Mouse (Mus musculus) MEL (cell line): ENCODE results near the gene 1700020N01Rik. TPM values are rescaled to one million over a fixed set of nuclear protein-coding genes. Genes with fewer than 3 reads are reported as not detected.

Experiments
- DNase-seq: peaks from one replicate; pipeline ENCODE4 v3.0.0; 2011; ENCODE audit warnings: low read depth, low spot score
- H3K27ac ChIP-seq: 2 replicates; pipeline ENCODE4 v1.5.1; 2012; ENCODE audit warnings: low read depth, mild to moderate bottlenecking, control low read depth, low read length, moderate library complexity; ENCODE audit not compliant: control insufficient read depth
- H3K27me3 ChIP-seq, 2 experiments: fragments of 150-350 bp in 1 of 2; sonication (generic) in 1 of 2; 2 replicates each; pipeline ENCODE4 v1.6.1; 2012; ENCODE audit warnings: low read length in 2 of 2, mild to moderate bottlenecking in 2 of 2, improper control_type of control experiment in 1 of 2, moderate library complexity in 1 of 2; ENCODE audit not compliant: insufficient read depth in 2 of 2, control insufficient read depth in 1 of 2
- H3K36me3 ChIP-seq, 2 experiments: 2 replicates each; pipeline ENCODE4 v1.6.1; 2012 to 2014; ENCODE audit warnings: low read length in 2 of 2, improper control_type of control experiment in 1 of 2, inconsistent platforms in 1 of 2, mild to moderate bottlenecking in 1 of 2; ENCODE audit not compliant: insufficient read depth in 2 of 2, control insufficient read depth in 1 of 2
- H3K4me1 ChIP-seq, 2 experiments: fragments of 150-350 bp in 1 of 2; sonication (generic) in 1 of 2; 2 replicates each; pipeline ENCODE4 v1.6.1; 2012; ENCODE audit warnings: low read length in 2 of 2, improper control_type of control experiment in 1 of 2, mild to moderate bottlenecking in 1 of 2; ENCODE audit not compliant: insufficient read depth in 2 of 2, control insufficient read depth in 1 of 2
- H3K4me3 ChIP-seq, 2 experiments: fragments of 150-350 bp in 1 of 2; sonication (generic) in 1 of 2; 2 replicates each; pipeline ENCODE4 v1.5.1; 2012; ENCODE audit warnings: low read depth in 2 of 2, low read length in 2 of 2, mild to moderate bottlenecking in 2 of 2, moderate library complexity in 2 of 2, control low read depth in 1 of 2, improper control_type of control experiment in 1 of 2; ENCODE audit not compliant: control insufficient read depth in 1 of 2, insufficient read depth in 1 of 2
- H3K79me2 ChIP-seq: 2 replicates; pipeline ENCODE4 v1.6.1; 2012; ENCODE audit warnings: mild to moderate bottlenecking, low read length, moderate library complexity; ENCODE audit not compliant: control insufficient read depth, poor library complexity, insufficient read depth
- H3K9ac ChIP-seq: 2 replicates; pipeline ENCODE4 v1.6.1; 2012; ENCODE audit warnings: low read depth, mild to moderate bottlenecking, control low read depth, low read length, moderate library complexity; ENCODE audit not compliant: control insufficient read depth, poor library complexity, severe bottlenecking
- H3K9me3 ChIP-seq: fragments of 150-350 bp; sonication (generic); replicated peaks from 2 replicates; pipeline ENCODE4 v1.6.1; 2012; ENCODE audit warnings: mild to moderate bottlenecking, low read length, improper control_type of control experiment, moderate library complexity; ENCODE audit not compliant: insufficient read depth
- CHD1 ChIP-seq: IDR thresholded peaks from 2 replicates; pipeline ENCODE4 v1.6.1; 2012; ENCODE audit warnings: low read depth, mild to moderate bottlenecking, inconsistent platforms, low read length, improper control_type of control experiment
- CTCF ChIP-seq, 3 experiments: IDR thresholded peaks in 2 of 3; conservative IDR thresholded peaks in 1 of 3; 2 replicates each; pipeline ENCODE4 v1.5.1; 2011 to 2012; ENCODE audit warnings: low read length in 3 of 3, low read depth in 2 of 3, mild to moderate bottlenecking in 2 of 3, improper control_type of control experiment in 1 of 3, inconsistent platforms in 1 of 3, mixed read lengths in 1 of 3, moderate library complexity in 1 of 3; ENCODE audit not compliant: control insufficient read depth in 1 of 3, insufficient read depth in 1 of 3, poor library complexity in 1 of 3, severe bottlenecking in 1 of 3
- E2F4 ChIP-seq: IDR thresholded peaks from 2 replicates; pipeline ENCODE4 v1.6.1; 2011; ENCODE audit warnings: low read depth, low read length, improper control_type of control experiment, borderline replicate concordance
- ELF1 ChIP-seq: IDR thresholded peaks from 2 replicates; pipeline ENCODE4 v1.6.1; 2014; ENCODE audit warnings: low read depth, mild to moderate bottlenecking, inconsistent platforms, low read length, improper control_type of control experiment, moderate library complexity
- EP300 ChIP-seq, 2 experiments: IDR thresholded peaks; 2 replicates each; pipeline ENCODE4 v1.6.1; 2011; ENCODE audit warnings: improper control_type of control experiment in 2 of 2, low read length in 2 of 2, low read depth in 1 of 2, mild to moderate bottlenecking in 1 of 2
- ETS1 ChIP-seq: IDR thresholded peaks from 2 replicates; pipeline ENCODE4 v1.6.1; 2012; ENCODE audit warnings: low read depth, mild to moderate bottlenecking, inconsistent platforms, low read length, improper control_type of control experiment, moderate library complexity
- JUND ChIP-seq: IDR thresholded peaks from 2 replicates; pipeline ENCODE4 v1.6.1; 2011; ENCODE audit warnings: low read depth, mild to moderate bottlenecking, improper control_type of control experiment, low read length
- KAT2A ChIP-seq: conservative IDR thresholded peaks from 2 replicates; pipeline ENCODE4 v1.6.1; 2012; ENCODE audit warnings: low read depth, low read length, improper control_type of control experiment, inconsistent platforms
- MAFK ChIP-seq: IDR thresholded peaks from 2 replicates; pipeline ENCODE4 v1.6.1; 2011; ENCODE audit warnings: low read depth, mild to moderate bottlenecking, low read length, improper control_type of control experiment, borderline replicate concordance
- MAX ChIP-seq: IDR thresholded peaks from 2 replicates; pipeline ENCODE4 v1.6.1; 2011; ENCODE audit warnings: low read length, improper control_type of control experiment
- MAZ ChIP-seq: IDR thresholded peaks from 2 replicates; pipeline ENCODE4 v1.6.1; 2012; ENCODE audit warnings: low read depth, mild to moderate bottlenecking, inconsistent platforms, low read length, improper control_type of control experiment
- MXI1 ChIP-seq: IDR thresholded peaks from 2 replicates; pipeline ENCODE4 v1.6.1; 2011; ENCODE audit warnings: mild to moderate bottlenecking, low read depth, low read length, improper control_type of control experiment
- MYB ChIP-seq: IDR thresholded peaks from 2 replicates; pipeline ENCODE4 v1.6.1; 2011; ENCODE audit warnings: mild to moderate bottlenecking, low read depth, low read length, improper control_type of control experiment
- MYC ChIP-seq: IDR thresholded peaks from 2 replicates; pipeline ENCODE4 v1.6.1; 2011; ENCODE audit warnings: low read depth, mild to moderate bottlenecking, low read length, improper control_type of control experiment, moderate library complexity
- NRF1 ChIP-seq: IDR thresholded peaks from 2 replicates; pipeline ENCODE4 v1.6.1; 2014; ENCODE audit warnings: low read depth, mild to moderate bottlenecking, inconsistent platforms, low read length, improper control_type of control experiment, moderate library complexity; ENCODE audit not compliant: poor library complexity, insufficient read depth, severe bottlenecking
- POLR2A ChIP-seq, 2 experiments: IDR thresholded peaks; 2 replicates each; pipeline ENCODE4 v1.6.1; 2011 to 2012; ENCODE audit warnings: low read length in 2 of 2, mild to moderate bottlenecking in 2 of 2, control low read depth in 1 of 2, improper control_type of control experiment in 1 of 2, low read depth in 1 of 2, moderate library complexity in 1 of 2; ENCODE audit not compliant: control insufficient read depth in 1 of 2, insufficient read depth in 1 of 2, poor library complexity in 1 of 2
- POLR2AphosphoS2 ChIP-seq: IDR thresholded peaks from 2 replicates; pipeline ENCODE4 v1.6.1; 2011; ENCODE audit warnings: low read length, improper control_type of control experiment
- POLR2AphosphoS5 ChIP-seq: IDR thresholded peaks from 2 replicates; pipeline ENCODE4 v1.6.1; 2012; ENCODE audit warnings: low read depth, borderline replicate concordance, mild to moderate bottlenecking, inconsistent platforms, low read length, moderate library complexity, mixed read lengths
- RAD21 ChIP-seq: IDR thresholded peaks from 2 replicates; pipeline ENCODE4 v1.6.1; 2011; ENCODE audit warnings: mild to moderate bottlenecking, low read depth, low read length, improper control_type of control experiment
- SMC3 ChIP-seq: IDR thresholded peaks from 2 replicates; pipeline ENCODE4 v1.6.1; 2011; ENCODE audit warnings: low read depth, low read length, improper control_type of control experiment
- TCF12 ChIP-seq: IDR thresholded peaks from 2 replicates; pipeline ENCODE4 v1.6.1; 2014; ENCODE audit warnings: low read depth, mild to moderate bottlenecking, inconsistent platforms, low read length, improper control_type of control experiment, moderate library complexity
- USF1 ChIP-seq: IDR thresholded peaks from 2 replicates; pipeline ENCODE4 v1.6.1; 2014; ENCODE audit warnings: low read depth, mild to moderate bottlenecking, inconsistent platforms, low read length, improper control_type of control experiment, moderate library complexity
- USF2 ChIP-seq, 2 experiments: IDR thresholded peaks; 2 replicates each; pipeline ENCODE4 v1.6.1; 2011 to 2012; ENCODE audit warnings: improper control_type of control experiment in 2 of 2, low read length in 2 of 2, borderline replicate concordance in 1 of 2, inconsistent platforms in 1 of 2, low read depth in 1 of 2, mild to moderate bottlenecking in 1 of 2; ENCODE audit not compliant: insufficient read depth in 1 of 2
- ZKSCAN1 ChIP-seq: IDR thresholded peaks from 2 replicates; pipeline ENCODE4 v1.6.1; 2012; ENCODE audit warnings: low read depth, mild to moderate bottlenecking, inconsistent platforms, low read length, improper control_type of control experiment, moderate library complexity
- ZMIZ1 ChIP-seq: IDR thresholded peaks from 2 replicates; pipeline ENCODE4 v1.6.1; 2012; ENCODE audit warnings: low read depth, mild to moderate bottlenecking, inconsistent platforms, low read length, improper control_type of control experiment, moderate library complexity
- polyA plus RNA-seq, 2 experiments: library from polyadenylated mRNA; stranded (reverse) in 1 of 2; unstranded in 1 of 2; fragments of >175 nt in 1 of 2; fragments of >200 nt in 1 of 2; gene quantifications; 2 replicates each; pipeline versions ENCODE4 v1.2.1 to v1.2.4; 2012; ENCODE audit warnings: low replicate concordance in 2 of 2, low read depth in 1 of 2; ENCODE audit not compliant: insufficient read length in 2 of 2, insufficient read depth in 1 of 2, missing spikeins in 1 of 2
- total RNA-seq: library from RNA; depleted of rRNA; stranded (reverse); fragments of 300-350 nt; gene quantifications from 2 replicates; pipeline ENCODE4 v1.2.3, GENCODE M21; 2012

Gene 1700020N01Rik
- total and polyA plus RNA-seq, 3 experiments = 0.60 TPM; not detected in 2

- Histone ChIP-seq H3K4me1 (no peaks in the 10 kb centered on the region), H3K4me3 (no peak overlapping the region), H3K9ac (no peak overlapping the region), H3K27me3 (peaks cover 2% of the 10 kb centered on the region in 2 experiments; a peak in 2 of 4 replicates), H3K79me2 (no peaks in the 10 kb centered on the region), H3K36me3 (0 out of 4 replicates have a peak, but pooled peaks cover 0 to 2% of the 10 kb centered on the region in 2 experiments), H3K9me3 (no peaks in the 10 kb centered on the region), H3K27ac (no peak overlapping the region)
- TF ChIP-seq NRF1 (no peak), USF1 (no peak), CHD1 (no peak), POLR2AphosphoS5 (no peak), USF2 (IDR thresholded peaks at IDR 0.05; ENCODE audit: borderline replicate concordance in 1 of 2, insufficient read depth in 1 of 2, low read depth in 1 of 2, low read length in 2 of 2) (no peak), MYB (no peak), TCF12 (no peak), RAD21 (no peak), ELF1 (no peak), POLR2AphosphoS2 (no peak), MAZ (no peak), POLR2A (IDR thresholded peaks at IDR 0.05; ENCODE audit: control insufficient read depth in 1 of 2, insufficient read depth in 1 of 2, low read depth in 1 of 2, low read length in 2 of 2, poor library complexity in 1 of 2) (no peak), ZKSCAN1 (no peak), E2F4 (no peak), ETS1 (no peak), EP300 (IDR thresholded peaks at IDR 0.05; ENCODE audit: low read depth in 1 of 2, low read length in 2 of 2) (no peak), MAX (no peak), MXI1 (no peak), MAFK (no peak)
- DNase-seq = no peak
Measured at GRCm38 (mm10) chr10:21553683-21554035, 39.3 kb upstream of the 1700020N01Rik start.

- Histone ChIP-seq H3K9me3 (no peaks in the 10 kb centered on the region), H3K36me3 (0 out of 4 replicates have a peak, but pooled peaks cover 0 to 2% of the 10 kb centered on the region in 2 experiments), H3K79me2 (no peaks in the 10 kb centered on the region), H3K4me1 (no peaks in the 10 kb centered on the region), H3K27me3 (peaks cover 4 to 6% of the 10 kb centered on the region in 2 experiments; a peak in 3 of 4 replicates), H3K4me3 (no peak overlapping the region), H3K27ac (no peak overlapping the region), H3K9ac (no peak overlapping the region)
- DNase-seq = no peak
- TF ChIP-seq ZMIZ1 (no peak), MYC (no peak), ELF1 (no peak), MYB (no peak), MAZ (no peak), JUND (no peak), E2F4 (no peak), MAFK (no peak), CTCF (IDR thresholded peaks at IDR 0.05 in 2 of 3, conservative IDR thresholded peaks at IDR 0.05 in 1 of 3; ENCODE audit: control insufficient read depth in 1 of 3, insufficient read depth in 1 of 3, low read depth in 2 of 3, low read length in 3 of 3, poor library complexity in 1 of 3, severe bottlenecking in 1 of 3) (no peak), KAT2A (no peak), SMC3 (no peak), EP300 (IDR thresholded peaks at IDR 0.05; ENCODE audit: low read depth in 1 of 2, low read length in 2 of 2) (no peak)
Measured at GRCm38 (mm10) chr10:21554896-21555580, 37.9 kb upstream of the 1700020N01Rik start.
